Mouse (Mus musculus) gastrocnemius, adult 18-20 months (tissue): Measurements from ENCODE around the gene Mmd2. TPM values are rescaled to one million over a fixed set of nuclear protein-coding genes. Genes with fewer than 3 reads are reported as not detected.

Experiments used
- DNase-seq: peaks from one replicate; pipeline ENCODE4 v3.0.0; 2021; ENCODE audit warnings: low spot score
- total RNA-seq, 2 experiments: library from RNA; stranded (reverse); gene quantifications; 2 replicates each; pipeline ENCODE4 v1.2.3; 2021

The Mmd2 gene
- total RNA-seq, 2 experiments from 2014 or later, result not detected

GRCm38 (mm10) chr5:142547066-142547465, 61.5 kb downstream of the Mmd2 start:
- no peak for DNase-seq

GRCm38 (mm10) chr5:142546344-142546743, 62.3 kb downstream of the Mmd2 start:
- DNase-seq, result no peak

- no peak for DNase-seq
These were observed 63.4 kb downstream of the Mmd2 start for GRCm38 (mm10) chr5:142545014-142545795.

GRCm38 (mm10) chr5:142537286-142537685, 71.3 kb downstream of the Mmd2 start:
- no peak for DNase-seq

GRCm38 (mm10) chr5:142535388-142535787, 73.2 kb downstream of the Mmd2 start:
- DNase-seq, result no peak

GRCm38 (mm10) chr5:142529915-142530314, 78.7 kb downstream of the Mmd2 start, which contains the start of gene Papolb:
Gene Papolb (minus strand): TSS chr5:142530076.
- DNase-seq, result no peak

GRCm38 (mm10) chr5:142524711-142525464, 83.7 kb downstream of the Mmd2 start:
- no peak for DNase-seq

- DNase-seq, result no peak
These were observed 87.3 kb downstream of the Mmd2 start for GRCm38 (mm10) chr5:142521195-142521866.

- no peak for DNase-seq
These were observed 88.2 kb downstream of the Mmd2 start for GRCm38 (mm10) chr5:142520360-142520759.

GRCm38 (mm10) chr5:142518973-142519372, 89.6 kb downstream of the Mmd2 start:
- DNase-seq, result no peak

Other genes with a start within 250 kb of the Mmd2 start
- gene Foxk1, start 207.3 kb downstream of the Mmd2 start, total RNA-seq, result 10 to 100 TPM; 14.5 to 16.4 TPM
- 1 to 10 TPM; 3.0 to 3.8 TPM for gene Ap5z1, start 144.9 kb downstream of the Mmd2 start, total RNA-seq
- gene Papolb, start 78.7 kb downstream of the Mmd2 start, total RNA-seq, result under 1 TPM in 1 of 2 experiments, not detected in 1; 0.19 TPM
- 1 to 10 TPM; 1.5 TPM for gene Radil, start 57.7 kb downstream of the Mmd2 start, total RNA-seq
- 10 to 100 TPM; 30.3 to 32.8 TPM for gene Wipi2, start 18.9 kb upstream of the Mmd2 start, total RNA-seq
- under 1 TPM in 1 of 2 experiments, not detected in 1; 0.24 TPM for gene Slc29a4, start 83.7 kb upstream of the Mmd2 start, total RNA-seq
- gene Tnrc18, start 208.9 kb upstream of the Mmd2 start, total RNA-seq, result 10 to 100 TPM; 29.0 to 40.6 TPM